ENCODE assay signal across 10 mouse cellular contexts in the genomic region with DNA sequence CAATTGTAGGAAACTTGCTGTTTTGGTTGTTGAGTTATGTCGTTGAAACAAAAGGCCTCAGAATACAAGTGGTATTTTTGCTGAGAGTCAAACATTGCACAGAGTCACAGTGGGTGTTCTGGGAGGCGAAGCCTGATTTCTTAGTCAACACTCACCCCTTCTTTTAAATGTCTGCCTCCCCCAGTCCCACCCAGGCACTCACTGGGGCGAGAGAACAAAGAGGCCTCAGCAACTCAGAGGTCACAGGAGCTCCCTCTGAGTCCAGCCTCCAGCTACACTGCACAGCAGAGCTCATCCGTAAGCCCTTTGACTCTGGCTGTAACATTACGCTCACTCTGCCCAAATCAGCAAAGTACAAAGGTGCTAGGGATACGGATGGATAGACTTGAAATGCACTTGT.
A peak's percentile ranks its signal among the peaks of the same experiment; 100 is the strongest.
DNase-seq lines count a peak whose midpoint lies in the region; ATAC-seq lines count a peak whose summit lies in the region.
"Had no signal": no experiment of that assay in that cellular context is flagged by ENCODE, and none has a peak within 500 bp of the region (broad histone marks: within the 10 kb centered on the region; RNA-seq: fewer than 3 reads in every experiment).

No protein-coding gene starts in this region.

- no peak for ATAC-seq in heart, embryonic 13.5 days (ENCODE audit: extremely low read depth, insufficient number of reproducible peaks, low FRiP score, low TSS enrichment)
- no peak for ATAC-seq in midbrain, embryonic 15.5 days (replicated peaks)
- 0 out of 2 replicates have a peak, but pooled peaks have one; percentile 38 for ATAC-seq in limb, embryonic 11.5 days (ENCODE audit: insufficient number of reproducible peaks, low FRiP score, low TSS enrichment, low read depth)

- DNase-seq in heart, adult 11 months = no peak
- peak; percentile 62 for DNase-seq in midbrain, embryonic 10.5 days (ENCODE audit: low spot score)
- no peak for DNase-seq in limb, embryonic 11.5 days (ENCODE audit: low spot score)
- peak; percentile 66 for DNase-seq in testis, postnatal 14 days (ENCODE audit: low spot score)
- DNase-seq in urinary bladder, postnatal 25 days (ENCODE audit: low spot score) = no peak
- DNase-seq in right cerebral cortex, postnatal 4 days = no peak
- DNase-seq: right cerebral cortex, postnatal 14 days had no signal

- H3K36me3 ChIP-seq in heart, embryonic 13.5 days = no peaks in the 10 kb centered on the region
- H3K36me3 ChIP-seq in midbrain, embryonic 10.5 days = no peaks in the 10 kb centered on the region
- no peaks in the 10 kb centered on the region for H3K36me3 ChIP-seq in midbrain, embryonic 15.5 days (replicated peaks)
- no peaks in the 10 kb centered on the region for H3K36me3 ChIP-seq in limb, embryonic 11.5 days (ENCODE audit: control insufficient read depth, insufficient read depth, low read length)

- no peaks in the 10 kb centered on the region for H3K27me3 ChIP-seq in heart, embryonic 13.5 days (replicated peaks)
- H3K27me3 ChIP-seq in midbrain, embryonic 10.5 days (ENCODE audit: low read depth, poor library complexity, severe bottlenecking) = no peaks in the 10 kb centered on the region
- no peaks in the 10 kb centered on the region for H3K27me3 ChIP-seq in midbrain, embryonic 15.5 days (replicated peaks)
- H3K27me3 ChIP-seq in limb, embryonic 11.5 days (ENCODE audit: control insufficient read depth, insufficient read depth, low read length) = no peaks in the 10 kb centered on the region
- H3K27me3 ChIP-seq: CH12.LX had no signal

- H3K4me2 ChIP-seq in heart, embryonic 13.5 days = no peak overlapping the region
- H3K4me2 ChIP-seq in midbrain, embryonic 15.5 days = no peak overlapping the region
- no peak overlapping the region for H3K4me2 ChIP-seq in limb, embryonic 11.5 days (ENCODE audit: low read depth, severe bottlenecking)

- H3K9me3 ChIP-seq in heart, embryonic 13.5 days = no peaks in the 10 kb centered on the region
- H3K9me3 ChIP-seq in midbrain, embryonic 10.5 days (replicated peaks) = no peaks in the 10 kb centered on the region
- H3K9me3 ChIP-seq in midbrain, embryonic 15.5 days = no peaks in the 10 kb centered on the region
- H3K9me3 ChIP-seq in limb, embryonic 11.5 days (ENCODE audit: control insufficient read depth, low read length) = no peaks in the 10 kb centered on the region

- 31% methylated on average over 6 of the region's 6 CpGs for WGBS in heart, embryonic 13.5 days
- 5% methylated on average over 6 of the region's 6 CpGs for WGBS in midbrain, embryonic 10.5 days
- WGBS in midbrain, embryonic 15.5 days = 16% methylated on average over 6 of the region's 6 CpGs
- WGBS in limb, embryonic 11.5 days = 47% methylated on average over 6 of the region's 6 CpGs

- H3K4me3 ChIP-seq in heart, embryonic 13.5 days = no peak overlapping the region
- H3K4me3 ChIP-seq in midbrain, embryonic 10.5 days = no peak overlapping the region
- H3K4me3 ChIP-seq in midbrain, embryonic 15.5 days = no peak overlapping the region
- H3K4me3 ChIP-seq in limb, embryonic 11.5 days (ENCODE audit: low read depth, low read length) = no peak overlapping the region

- H3K27ac ChIP-seq in heart, embryonic 13.5 days (replicated peaks) = peak overlapping the region; percentile 66
- peak overlapping the region; percentile 81 for H3K27ac ChIP-seq in midbrain, embryonic 10.5 days (replicated peaks)
- no peak overlapping the region for H3K27ac ChIP-seq in midbrain, embryonic 15.5 days
- H3K27ac ChIP-seq in limb, embryonic 11.5 days (replicated peaks; ENCODE audit: low read depth, low read length) = no peak overlapping the region

- H3K9ac ChIP-seq in heart, embryonic 13.5 days = peak overlapping the region; percentile 42; the same call in 1 of the 2 replicates
- H3K9ac ChIP-seq in midbrain, embryonic 15.5 days = no peak overlapping the region
- H3K9ac ChIP-seq in limb, embryonic 11.5 days (ENCODE audit: low read length) = no peak overlapping the region

- H3K4me1 ChIP-seq in heart, embryonic 13.5 days = peaks cover 60% of the 10 kb centered on the region
- H3K4me1 ChIP-seq in midbrain, embryonic 10.5 days = peaks cover 33% of the 10 kb centered on the region
- H3K4me1 ChIP-seq in midbrain, embryonic 15.5 days = peaks cover 11% of the 10 kb centered on the region
- no peaks in the 10 kb centered on the region for H3K4me1 ChIP-seq in limb, embryonic 11.5 days (ENCODE audit: control insufficient read depth, insufficient read depth, low read length)

Comparison
In these comparisons a context has a peak if more than half of its experiments do, and no peak if none do; other contexts are left out.
1. H3K27ac ChIP-seq: peak in heart, embryonic 13.5 days (single experiment) and midbrain, embryonic 10.5 days (single experiment); none in midbrain, embryonic 15.5 days (single experiment) and limb, embryonic 11.5 days (single experiment).
2. DNase-seq: peak in midbrain, embryonic 10.5 days (single experiment) and testis, postnatal 14 days (single experiment); none in heart, adult 11 months (single experiment), limb, embryonic 11.5 days (single experiment), urinary bladder, postnatal 25 days (single experiment) and right cerebral cortex, postnatal 4 days (single experiment).